Mouse (Mus musculus): ENCODE data around the gene Coq8b.

Gene Coq8b

GRCm38 (mm10) chr7:27274916-27275315 is 42.1 kb downstream of the Coq8b start:
- DNase-seq, result no peak

GRCm38 (mm10) chr7:27276021-27276420 is 43.2 kb downstream of the Coq8b start:
- DNase-seq, result peak; percentile 65

GRCm38 (mm10) chr7:27277191-27277590 is 44.4 kb downstream of the Coq8b start:
- peak; percentile 6 for DNase-seq

GRCm38 (mm10) chr7:27281717-27282116 is 48.9 kb downstream of the Coq8b start:
- no peak for DNase-seq

- DNase-seq, result no peak
These were observed 49.4 kb downstream of the Coq8b start for GRCm38 (mm10) chr7:27282225-27282624.

GRCm38 (mm10) chr7:27284865-27285697 is 52.3 kb downstream of the Coq8b start:
- DNase-seq, result peak; percentile 41

GRCm38 (mm10) chr7:27285698-27286066 is 52.9 kb downstream of the Coq8b start:
- DNase-seq, result peak; percentile 65

- DNase-seq, result no peak
These were observed 55.9 kb downstream of the Coq8b start for GRCm38 (mm10) chr7:27288732-27289131.

- no peak for DNase-seq
These were observed 57.7 kb downstream of the Coq8b start for GRCm38 (mm10) chr7:27290555-27290954.

GRCm38 (mm10) chr7:27291795-27292466 is 59.1 kb downstream of the Coq8b start:
- DNase-seq, result no peak

- DNase-seq, result no peak
These were observed 63.1 kb downstream of the Coq8b start for GRCm38 (mm10) chr7:27295956-27296355.

GRCm38 (mm10) chr7:27296518-27296917 is 63.7 kb downstream of the Coq8b start:
- DNase-seq, result no peak

- no peak for DNase-seq
These were observed 65.3 kb downstream of the Coq8b start for GRCm38 (mm10) chr7:27298033-27298610.

GRCm38 (mm10) chr7:27298816-27299215 is 66.0 kb downstream of the Coq8b start:
- DNase-seq, result no peak

- DNase-seq, result no peak
These were observed 67.5 kb downstream of the Coq8b start for GRCm38 (mm10) chr7:27300351-27300750.

GRCm38 (mm10) chr7:27300801-27301200 is 68.0 kb downstream of the Coq8b start:
- DNase-seq, result no peak

- peak; percentile 71 for DNase-seq
These were observed 69.3 kb downstream of the Coq8b start for GRCm38 (mm10) chr7:27302172-27302571.

- DNase-seq, result no peak
These were observed 72.4 kb downstream of the Coq8b start for GRCm38 (mm10) chr7:27305091-27305730.

- DNase-seq, result peak; percentile 57
These were observed 73.6 kb downstream of the Coq8b start for GRCm38 (mm10) chr7:27306161-27307160.

- no peak for DNase-seq
These were observed 74.7 kb downstream of the Coq8b start for GRCm38 (mm10) chr7:27307551-27307950.
